ENCODE assay signal across 20 mouse cellular contexts in the genomic region with DNA sequence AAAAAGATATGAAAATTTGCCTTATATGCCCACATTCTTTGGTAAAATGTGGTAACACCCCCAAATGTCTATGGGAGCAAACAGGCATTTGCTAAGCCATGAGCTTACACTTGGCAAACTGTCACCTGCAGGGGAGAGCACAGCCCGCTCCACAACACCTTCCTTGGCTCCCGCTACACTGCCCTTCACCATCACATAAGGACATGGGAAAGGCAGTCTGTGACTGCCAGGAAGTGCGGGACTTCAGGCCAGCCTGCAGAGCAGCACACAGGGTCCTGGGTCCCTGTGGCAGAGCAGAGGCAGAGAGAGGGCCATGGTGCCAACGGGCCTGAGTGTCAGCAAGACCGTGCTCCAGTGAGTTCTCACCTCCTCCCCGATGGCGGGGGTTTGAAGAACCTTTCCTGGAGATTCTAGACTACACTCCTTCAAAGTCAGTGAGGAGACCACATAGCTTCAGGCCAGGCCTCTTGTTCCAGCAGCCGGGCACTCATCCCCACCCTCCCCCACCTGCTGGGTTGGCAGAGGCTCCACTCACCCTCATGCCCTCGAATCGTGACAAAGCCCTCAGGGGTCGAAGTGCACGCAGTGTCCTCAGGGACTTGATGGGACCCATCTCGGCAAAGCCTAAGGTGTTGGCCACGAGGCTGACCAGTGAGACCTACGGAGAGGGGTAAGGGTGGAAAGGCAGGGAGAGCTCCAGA. TPM values are rescaled to one million over a fixed set of nuclear protein-coding genes. Genes with fewer than 3 reads are reported as not detected.
DNase-seq lines count a peak whose midpoint lies in the region; ATAC-seq and TF ChIP-seq lines count a peak whose summit lies in the region.
"Had no signal": no experiment of that assay in that cellular context is flagged by ENCODE, and none has a peak within 500 bp of the region (broad histone marks: within the 10 kb centered on the region; RNA-seq: fewer than 3 reads in every experiment).

No protein-coding gene starts in this region.

- no peak overlapping the region for H3K4me2 ChIP-seq in heart, postnatal 0 days (ENCODE audit: low read depth, low read length)
- H3K4me2 ChIP-seq: embryonic facial prominence, embryonic 13.5 days; forebrain, embryonic 13.5 days; hindbrain, embryonic 15.5 days; midbrain, embryonic 12.5 days had no signal

- H3K4me1 ChIP-seq in heart, adult 2 months (ENCODE audit: control insufficient read depth, insufficient read depth, low read length): peaks cover 1% of the 10 kb centered on the region; the same call in 1 of the 2 replicates
- H3K4me1 ChIP-seq in heart, postnatal 0 days (ENCODE audit: control insufficient read depth, insufficient read depth): peaks cover 19% of the 10 kb centered on the region
- H3K4me1 ChIP-seq: hindbrain, embryonic 15.5 days; midbrain, embryonic 12.5 days had no signal

- DNase-seq in heart, adult 2 months: peak; percentile 53 to 73
- DNase-seq in heart, adult 8-10 months (ENCODE audit: low spot score): no peak
- peak; percentile 17 to 26 for DNase-seq in kidney, adult 8-10 months
- DNase-seq in kidney, postnatal 14 days: no peak
- no peak for DNase-seq in heart, postnatal 0 days (ENCODE audit: low spot score)
- peak; percentile 67 to 78 for DNase-seq in heart, postnatal 10 days
- no peak for DNase-seq in spleen, postnatal 36 days (ENCODE audit: low spot score in 2 of 2)
- DNase-seq: adrenal gland, adult 2 months; cerebellum, adult 11 months; embryo, embryonic 11 days; gastrocnemius, adult 2 months; left cerebral cortex, postnatal 4 days; lung, postnatal 10 days; spleen, adult 18-20 months had no signal

- H3K9ac ChIP-seq in heart, adult 2 months (ENCODE audit: low read depth, low read length): no peak overlapping the region
- no peak overlapping the region for H3K9ac ChIP-seq in heart, postnatal 0 days (replicated peaks; ENCODE audit: low read depth, low read length)
- H3K9ac ChIP-seq: embryonic facial prominence, embryonic 13.5 days; forebrain, embryonic 13.5 days; hindbrain, embryonic 15.5 days; midbrain, embryonic 12.5 days had no signal

- H3K36me3 ChIP-seq in heart, adult 2 months (ENCODE audit: control insufficient read depth, insufficient read depth, low read length): peaks cover 2% of the 10 kb centered on the region; the same call in 1 of the 2 replicates
- H3K36me3 ChIP-seq in heart, postnatal 0 days (replicated peaks; ENCODE audit: control insufficient read depth, insufficient read depth, low read length): peaks cover 49% of the 10 kb centered on the region
- H3K36me3 ChIP-seq: embryonic facial prominence, embryonic 13.5 days; hindbrain, embryonic 15.5 days; midbrain, embryonic 12.5 days had no signal

- H3K79me2 ChIP-seq in heart, adult 2 months (replicated peaks; ENCODE audit: control insufficient read depth, insufficient read depth, low read length): no peaks in the 10 kb centered on the region

- no peak overlapping the region for H3K4me3 ChIP-seq in heart, adult 2 months
- no peak overlapping the region for H3K4me3 ChIP-seq in heart, postnatal 0 days (ENCODE audit: low read depth, low read length)
- H3K4me3 ChIP-seq: embryonic facial prominence, embryonic 13.5 days; erythroblast, embryonic 14.5 days; forebrain, embryonic 13.5 days; gastrocnemius, adult 2 months; hindbrain, embryonic 15.5 days; left cerebral cortex, adult 2 months; midbrain, embryonic 12.5 days had no signal

- peak; percentile 65 for ATAC-seq in heart, postnatal 0 days (ENCODE audit: insufficient read depth, low read depth)
- ATAC-seq: forebrain, embryonic 13.5 days had no signal

- peak overlapping the region; percentile 58 for H3K27ac ChIP-seq in heart, adult 2 months
- peak overlapping the region; percentile 48 for H3K27ac ChIP-seq in heart, postnatal 0 days (ENCODE audit: low read depth)
- H3K27ac ChIP-seq: embryonic facial prominence, embryonic 13.5 days; forebrain, embryonic 13.5 days; gastrocnemius, adult 2 months; hindbrain, embryonic 15.5 days; left cerebral cortex, adult 2 months; midbrain, embryonic 12.5 days had no signal

- no peaks in the 10 kb centered on the region for H3K27me3 ChIP-seq in heart, adult 2 months (ENCODE audit: control insufficient read depth, insufficient read depth, low read length)
- H3K27me3 ChIP-seq in heart, postnatal 0 days (ENCODE audit: control insufficient read depth, insufficient read depth, low read length): no peaks in the 10 kb centered on the region
- H3K27me3 ChIP-seq: embryonic facial prominence, embryonic 13.5 days; forebrain, embryonic 13.5 days; hindbrain, embryonic 15.5 days had no signal

- TF ChIP-seq CTCF in heart, adult 2 months (IDR thresholded peaks at IDR 0.05): no peak
- TF ChIP-seq CTCF in heart, postnatal 0 days (IDR thresholded peaks at IDR 0.05; ENCODE audit: low read depth): no peak

- peak; percentile 87; the same call in 1 of the 2 replicates for TF ChIP-seq EP300 in heart, adult 2 months (IDR thresholded peaks at IDR 0.05; ENCODE audit: insufficient read depth, low read depth, low read length)
- TF ChIP-seq EP300 in heart, postnatal 0 days (IDR thresholded peaks at IDR 0.05; ENCODE audit: low read depth): no peak

- intact Hi-C loops in heart, adult 2 months (cut with DNase I): no loop called here
- intact Hi-C loops in heart, postnatal 10 days (cut with DNase I): no loop called here

- WGBS in heart, adult 2 months: 67% methylated on average over 15 of the region's 15 CpGs
- WGBS in heart, postnatal 0 days: 77% methylated on average over 15 of the region's 15 CpGs

- H3K9me3 ChIP-seq in heart, postnatal 0 days (replicated peaks; ENCODE audit: control insufficient read depth, low read length): no peaks in the 10 kb centered on the region
- H3K9me3 ChIP-seq: embryonic facial prominence, embryonic 13.5 days; forebrain, embryonic 13.5 days; hindbrain, embryonic 15.5 days; midbrain, embryonic 12.5 days had no signal

- no peak; the same call in 1 of the 2 replicates for TF ChIP-seq POLR2A in heart, adult 2 months (IDR thresholded peaks at IDR 0.05; ENCODE audit: insufficient read depth, low read depth, low read length)

RNA-seq across cellular contexts. Expression of a gene that starts 53.0 kb away (rescaled TPM):
- 1 to 10 TPM; 2.0 to 3.1 TPM for total RNA-seq in heart, adult 2 months (2021)
- 1.7 and 2.8 TPM in 2 replicates for polyA plus RNA-seq in heart, adult 2 months (2012; rRNA removed)
- total RNA-seq in heart, adult 8-10 months (2022): 1 to 10 TPM; 2.4 to 3.3 (median 2.8) TPM
- 1.4 and 3.0 TPM in 2 replicates for total RNA-seq in heart, postnatal 0 days (2014; rRNA removed; ENCODE audit: low replicate concordance)
- polyA plus RNA-seq in heart, postnatal 0 days (2015; fragmentation: Nextera tagmentation; extraction: Ambion mirVana): 4.2 and 4.8 TPM in 2 replicates
- total RNA-seq in heart, postnatal 10 days (2021): 1 to 10 TPM; 2.8 to 4.4 TPM

Comparison
In these comparisons a context has a peak if more than half of its experiments do, and no peak if none do; other contexts are left out.
1. DNase-seq: peak in heart, adult 2 months (2 of 2), kidney, adult 8-10 months (2 of 2) and heart, postnatal 10 days (2 of 2); none in heart, adult 8-10 months (single experiment), kidney, postnatal 14 days (single experiment), heart, postnatal 0 days (single experiment) and spleen, postnatal 36 days (0 of 2).